Mouse (Mus musculus) megakaryocyte, adult 5-6 weeks (primary cell): Measurements from ENCODE around the gene Gbx2. TPM values are rescaled to one million over a fixed set of nuclear protein-coding genes. Genes with fewer than 3 reads are reported as not detected.

Source experiments
- ATAC-seq: 2 replicates; pipeline ENCODE4 v1.8.0; 2016; ENCODE audit warnings: mild to moderate bottlenecking, inconsistent platforms; ENCODE audit not compliant: poor library complexity, severe bottlenecking
- total RNA-seq, 2 experiments: library from RNA; stranded (forward) in 1 of 2; stranded (reverse) in 1 of 2; fragments of 153-499, 151-499 nt in 1 of 2; fragments of 221-1000, 200-1000 nt in 1 of 2; gene quantifications; 2 replicates each; pipeline versions ENCODE4 v1.2.3 to v1.2.4; 2015 to 2017

Gene Gbx2
- total RNA-seq, 2 experiments from 2014 or later: not detected

DNA sequence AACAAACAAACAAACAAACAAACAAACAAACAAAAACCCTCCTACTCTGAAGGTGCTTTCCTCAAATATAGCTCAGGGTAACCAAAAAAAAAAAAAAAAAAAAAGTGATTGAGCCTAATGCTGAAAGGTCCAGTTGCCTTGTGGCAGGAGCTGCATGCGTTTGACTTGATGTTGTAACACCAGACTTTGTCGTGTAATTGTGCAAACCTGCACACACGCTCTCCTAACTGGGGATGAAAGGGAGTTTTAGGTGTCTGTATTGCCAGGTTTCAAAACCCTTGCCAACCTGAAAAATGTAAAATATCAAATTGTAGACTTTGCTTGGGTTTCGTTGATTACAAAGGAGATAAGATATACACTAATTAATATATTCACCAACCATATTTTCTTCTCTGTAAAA, 17.4 kb downstream of the Gbx2 start:
- no peak for ATAC-seq

DNA sequence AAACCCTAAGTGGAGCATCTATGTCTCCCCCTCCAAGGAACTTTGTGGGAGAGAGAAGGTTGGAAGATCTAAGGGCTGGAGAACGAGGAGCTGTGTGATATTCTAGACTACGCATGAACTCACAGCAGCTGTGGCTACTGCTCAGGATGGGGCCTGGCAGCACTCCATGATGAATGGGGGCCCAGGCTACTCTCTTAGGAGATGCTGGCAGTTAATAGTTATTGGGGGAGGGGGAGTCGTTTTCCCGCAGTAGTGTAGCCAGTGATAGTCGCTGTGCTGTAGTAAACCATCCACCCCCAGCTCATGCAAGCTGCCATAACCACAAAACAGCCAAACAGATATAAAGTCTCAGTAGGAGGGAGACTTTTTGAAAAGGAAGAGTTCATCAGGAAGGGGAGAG, 18.6 kb downstream of the Gbx2 start:
- ATAC-seq: no peak

DNA sequence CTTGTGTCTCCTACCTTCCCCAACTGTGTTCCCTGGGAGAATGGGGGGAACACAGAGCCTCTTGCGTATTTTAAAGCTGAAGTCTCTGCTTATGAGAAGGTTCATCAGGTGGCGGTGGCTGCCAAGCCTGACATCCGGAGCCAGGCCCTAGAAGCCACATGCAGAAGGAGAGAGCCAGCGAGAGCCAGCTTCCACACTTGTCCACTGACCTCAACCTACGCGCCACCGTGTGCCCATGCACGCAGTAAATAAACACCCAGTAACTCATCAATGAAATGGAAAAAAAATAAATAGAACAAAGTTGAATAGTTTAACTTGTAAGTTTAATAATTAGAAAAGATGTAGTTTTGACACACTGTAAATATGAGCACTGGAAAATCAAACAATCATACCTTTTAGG, 21.2 kb downstream of the Gbx2 start:
- no peak for ATAC-seq

DNA sequence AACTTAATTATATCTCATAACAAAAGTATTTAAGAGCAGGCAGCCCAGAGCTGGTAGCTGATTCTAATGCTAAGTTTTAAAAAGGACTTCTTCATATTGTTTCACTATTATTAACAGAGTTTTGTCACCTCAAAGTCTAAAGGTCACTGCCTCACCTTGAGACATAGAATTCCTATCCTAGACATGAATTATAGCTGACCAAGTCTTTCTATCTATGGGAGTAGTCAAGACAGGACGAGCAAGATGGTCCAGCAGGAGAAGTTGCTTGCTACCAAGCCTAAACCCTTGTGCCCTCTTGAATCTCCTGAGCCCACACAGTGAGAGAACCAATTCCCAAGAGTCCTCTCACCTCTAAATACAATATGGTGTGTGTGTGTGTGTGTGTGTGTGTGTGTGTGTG, 28.3 kb downstream of the Gbx2 start:
- no peak for ATAC-seq

DNA sequence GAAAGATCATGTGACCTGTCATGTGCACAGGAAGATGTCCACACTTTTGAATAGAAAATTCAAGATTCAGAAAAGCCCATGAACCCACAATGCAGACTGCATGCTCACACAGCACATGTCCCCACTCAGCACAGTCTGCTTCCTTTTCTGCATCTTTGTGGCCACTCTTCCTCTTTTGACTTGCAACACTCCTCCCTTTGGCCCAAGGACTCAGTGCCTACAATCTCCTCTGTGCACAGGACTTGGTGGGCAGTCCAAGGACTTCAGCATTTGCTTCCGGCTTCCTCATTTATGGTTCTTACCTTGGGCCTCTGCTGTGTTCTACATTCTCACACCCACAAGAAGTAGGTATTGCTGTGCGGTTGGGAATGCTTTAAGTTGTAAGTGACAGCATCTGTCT, 28.7 kb downstream of the Gbx2 start:
- ATAC-seq: peak; percentile 90

DNA sequence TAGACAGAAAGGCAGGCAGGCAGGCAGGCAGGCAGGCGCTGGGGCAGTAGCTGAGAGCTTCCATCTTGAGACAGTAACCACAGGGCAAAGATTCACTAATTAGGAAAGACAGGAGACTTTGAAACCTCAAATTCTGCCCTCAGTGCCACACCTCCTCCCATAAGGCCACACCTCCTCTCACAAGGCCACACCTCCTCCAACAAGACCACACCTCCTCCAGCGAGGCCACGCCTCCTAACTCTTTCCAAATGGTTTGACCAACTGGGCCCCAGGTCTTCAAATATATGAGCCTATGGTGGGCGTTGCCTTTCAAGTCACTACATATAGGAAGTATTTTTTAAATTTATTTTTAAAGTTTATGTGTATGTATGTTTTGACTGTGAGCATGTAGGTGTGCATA, 29.6 kb downstream of the Gbx2 start:
- no peak for ATAC-seq

DNA sequence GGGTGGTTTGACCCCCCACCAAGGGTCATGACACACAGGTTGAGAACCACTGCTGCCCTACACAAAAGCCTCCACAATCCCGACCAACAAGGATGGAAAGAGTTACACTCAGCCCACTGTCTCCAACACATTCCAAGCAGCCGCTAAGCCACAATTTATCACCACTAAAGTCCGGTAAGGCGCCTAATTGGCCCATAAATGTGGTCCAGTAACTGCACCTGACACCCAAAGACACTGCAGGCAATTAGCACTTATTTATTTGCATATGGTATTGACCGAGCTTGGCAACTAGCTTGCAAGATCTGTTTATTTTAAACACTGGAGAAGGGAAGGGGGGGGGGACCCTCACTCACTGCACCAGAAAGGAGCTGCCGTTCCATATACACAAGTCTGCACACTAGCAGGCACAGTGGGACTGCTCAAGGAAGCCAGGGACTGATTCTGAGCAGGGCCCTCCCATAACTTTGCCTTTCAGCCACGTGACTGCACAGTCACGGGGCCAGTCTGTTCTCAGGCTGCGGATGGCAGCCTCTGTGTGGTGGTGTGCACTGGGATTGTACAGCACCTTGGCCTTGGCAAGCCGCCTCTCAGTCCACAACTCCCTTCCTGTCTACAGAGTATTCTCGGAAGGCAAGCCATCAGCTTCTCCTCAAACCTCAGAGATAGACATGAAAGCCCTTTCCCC, 31.1 kb downstream of the Gbx2 start:
- ATAC-seq: no peak

DNA sequence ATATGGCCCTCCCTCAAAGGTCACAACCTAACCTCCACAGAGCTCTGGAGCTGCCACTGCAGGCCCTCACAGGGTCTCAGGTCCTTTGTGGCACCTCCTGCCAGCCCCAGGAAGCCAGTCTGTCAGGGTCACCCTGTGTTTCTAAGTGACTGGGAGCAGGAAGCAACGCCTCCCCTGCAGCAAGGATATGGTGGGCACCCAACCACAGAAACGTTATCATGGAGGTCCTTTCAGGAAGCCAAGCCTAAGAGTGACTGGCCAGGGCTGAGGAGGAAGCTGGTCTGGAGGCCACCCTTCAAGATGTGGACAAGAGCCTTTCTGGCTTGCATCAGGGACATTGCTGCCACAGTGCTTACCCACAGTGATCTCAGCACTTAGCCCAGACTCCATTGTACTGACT, 31.9 kb downstream of the Gbx2 start:
- ATAC-seq: no peak

DNA sequence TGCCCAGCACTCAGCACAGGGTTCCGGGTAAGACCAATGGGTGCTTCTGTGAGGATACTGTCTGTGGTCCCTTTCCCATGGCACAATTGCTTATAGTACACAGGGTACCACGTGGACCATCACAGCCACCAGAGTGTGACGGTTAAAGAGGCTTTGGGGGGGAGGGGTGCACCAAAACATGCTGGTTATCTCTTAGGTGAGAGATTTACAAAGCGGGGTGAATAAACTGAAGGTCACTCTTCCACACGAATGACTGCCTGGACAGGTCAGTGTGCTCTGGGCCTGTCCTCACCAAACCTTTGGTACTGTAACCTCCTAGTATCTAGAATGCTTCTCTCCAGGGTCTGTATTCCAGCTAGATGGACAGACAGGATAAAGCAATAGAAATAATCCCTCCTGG, 35.2 kb downstream of the Gbx2 start:
- no peak for ATAC-seq

DNA sequence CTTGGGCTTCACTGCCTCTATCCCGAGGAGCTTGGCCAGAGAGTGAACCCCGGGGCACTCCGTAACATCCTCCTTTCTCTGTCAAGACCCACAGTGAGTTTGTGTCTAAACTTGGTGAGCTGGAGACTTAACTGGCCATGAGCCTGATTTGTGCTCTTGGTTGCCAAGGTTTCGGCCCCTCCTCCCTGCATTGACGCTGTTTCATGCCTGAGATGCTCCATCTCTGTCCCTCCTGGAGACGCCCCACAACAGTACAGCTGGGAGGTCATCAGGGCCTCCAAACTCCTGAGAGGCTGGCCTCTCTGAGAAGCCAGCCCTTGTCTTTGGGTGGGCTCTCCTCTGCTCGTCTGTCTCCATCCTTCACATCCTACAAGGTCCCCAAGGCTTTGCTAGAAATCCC, 38.7 kb downstream of the Gbx2 start:
- no peak for ATAC-seq

DNA sequence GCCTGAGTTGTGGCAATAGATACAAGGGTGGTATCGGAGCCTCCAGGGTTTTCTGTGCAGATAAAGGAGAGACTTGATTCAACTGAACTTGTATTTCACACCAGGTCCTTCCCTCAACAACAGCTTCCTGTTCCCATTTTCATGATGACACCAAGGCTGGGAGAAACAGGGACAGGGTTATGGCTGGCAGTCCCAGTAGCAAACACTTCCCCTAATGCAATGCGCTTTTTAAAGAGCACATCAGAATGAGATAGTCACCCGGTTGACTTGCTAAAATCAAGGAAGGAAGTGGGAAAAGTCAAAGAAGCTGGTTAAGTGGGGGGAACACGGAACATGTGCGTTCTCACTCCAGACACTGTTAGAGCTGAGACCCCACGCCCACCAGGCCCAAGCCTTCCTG, 39.6 kb downstream of the Gbx2 start:
- ATAC-seq: no peak

DNA sequence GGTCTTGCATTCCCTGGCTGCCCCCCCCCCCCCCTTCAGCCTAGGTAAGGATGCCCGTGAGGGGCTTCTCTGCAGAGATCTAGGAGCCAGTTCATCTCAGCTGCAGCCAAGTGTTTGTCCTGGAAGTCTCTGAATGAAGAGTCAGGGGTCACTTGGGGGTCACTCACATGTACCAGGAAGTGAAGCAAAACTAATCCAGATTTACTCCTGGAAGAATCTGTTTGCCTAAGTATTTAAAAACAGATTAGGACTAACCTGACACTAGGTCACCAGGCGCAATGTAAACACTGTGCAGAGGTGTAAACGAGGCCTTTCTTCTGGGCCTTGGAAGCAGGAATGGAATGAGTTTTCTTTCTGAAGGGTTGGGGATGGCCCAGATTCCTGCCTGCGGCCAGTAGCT, 45.3 kb downstream of the Gbx2 start:
- ATAC-seq: no peak

DNA sequence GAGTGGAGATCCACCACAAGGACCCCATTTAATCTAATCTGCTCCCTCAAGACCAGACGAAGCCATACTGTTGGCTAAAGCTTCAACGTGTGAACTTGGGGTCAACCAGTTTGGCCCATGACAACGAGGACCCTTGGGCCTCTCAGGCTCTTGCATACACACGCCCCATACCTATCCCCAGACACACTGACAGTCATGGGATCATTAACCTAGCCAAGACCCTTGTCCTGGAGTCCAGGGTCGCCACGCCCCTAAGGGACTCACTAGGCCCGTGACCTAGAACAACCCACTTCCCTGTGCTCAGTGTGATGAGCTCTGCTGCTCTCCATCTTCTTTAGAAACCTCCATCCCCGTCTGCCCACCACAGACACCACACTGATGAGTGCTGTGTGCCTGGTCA, 46.6 kb downstream of the Gbx2 start:
- no peak for ATAC-seq

DNA sequence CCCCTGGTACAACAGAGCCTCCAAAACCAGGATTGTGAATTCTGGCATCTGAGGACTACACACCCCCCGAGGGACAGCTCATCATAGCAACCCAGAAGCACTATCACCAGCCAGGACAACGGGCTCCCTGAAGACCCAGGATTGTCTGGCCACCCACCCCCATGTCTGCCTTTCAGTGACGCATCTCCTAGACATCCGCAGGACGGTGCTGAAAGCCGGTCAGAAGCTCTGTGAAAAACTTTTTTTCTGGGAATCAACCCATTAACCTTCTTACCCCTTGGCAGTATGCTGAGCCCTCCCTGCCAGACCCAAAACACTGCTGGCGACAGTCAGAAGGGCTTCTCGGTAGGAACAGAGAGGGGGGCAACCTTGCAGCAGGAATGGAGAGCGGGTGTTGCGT, 50.1 kb downstream of the Gbx2 start:
- ATAC-seq: no peak

DNA sequence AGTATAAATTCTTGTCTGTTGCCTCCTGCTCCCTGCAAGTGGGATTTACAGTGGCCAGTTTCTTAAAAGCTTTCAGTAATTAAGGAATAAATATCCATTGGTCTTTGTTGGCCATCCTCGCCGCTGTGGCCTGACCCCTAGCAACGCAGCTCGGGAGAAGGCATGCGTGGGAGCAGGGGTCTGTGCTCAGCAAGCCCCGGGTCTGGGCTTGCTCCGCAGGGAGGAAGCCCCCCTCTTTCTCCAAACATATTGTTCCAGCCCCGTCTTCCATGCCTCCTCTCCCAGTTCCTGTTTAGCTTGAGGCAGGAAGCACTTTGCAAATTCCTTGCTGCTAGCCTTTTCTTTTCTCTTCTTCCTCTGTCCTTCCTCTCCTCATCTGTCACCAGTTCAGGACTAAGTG, 50.8 kb downstream of the Gbx2 start:
- ATAC-seq: no peak

DNA sequence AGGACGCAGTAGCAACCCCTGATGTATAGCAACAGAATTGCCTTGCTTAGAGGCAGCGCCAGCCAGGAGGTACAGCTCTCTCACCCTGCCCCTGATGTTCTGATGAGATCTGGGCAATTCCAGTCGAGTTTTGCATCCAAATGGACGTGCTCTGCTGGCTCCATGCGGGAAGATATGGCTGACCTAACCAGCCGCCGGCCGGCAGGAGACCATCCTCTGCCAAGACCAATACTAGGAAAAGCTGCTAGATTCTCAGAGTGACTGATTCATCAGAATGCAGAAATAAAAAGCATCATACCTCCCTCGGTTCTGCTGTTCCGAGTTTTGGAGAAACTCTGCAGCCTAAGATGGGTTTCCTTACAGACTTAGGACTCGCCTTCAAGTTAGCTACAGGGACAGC, 52.5 kb downstream of the Gbx2 start:
- no peak for ATAC-seq

Other genes starting within 250 kb of the Gbx2 start
- not detected in 2 replicates for gene Asb18, start 83.5 kb upstream of the Gbx2 start, total RNA-seq (2015)
- not detected in 2 replicates for gene Asb18, start 83.5 kb upstream of the Gbx2 start, total RNA-seq (2017)
- not detected in 2 replicates for gene Iqca, start 222.2 kb upstream of the Gbx2 start, total RNA-seq (2015)
- not detected in 2 replicates for gene Iqca, start 222.2 kb upstream of the Gbx2 start, total RNA-seq (2017)